Mouse (Mus musculus) heart, postnatal 0 days (tissue): ENCODE results near the gene Rubcn. TPM values are rescaled to one million over a fixed set of nuclear protein-coding genes. Genes with fewer than 3 reads are reported as not detected.

Source experiments
- ATAC-seq: fragments of 200-750 bp; cut with Nextera tagmentation; 2 replicates; pipeline ENCODE4 v1.8.0; 2017; ENCODE audit warnings: low read depth, moderate number of reproducible peaks, moderate library complexity; ENCODE audit not compliant: insufficient read depth
- DNase-seq: peaks from one replicate; pipeline ENCODE4 v3.0.0-alpha.2; 2016; ENCODE audit warnings: low spot score
- H3K27ac ChIP-seq: fragments of 300-500 bp; sonication (generic); 2 replicates; pipeline ENCODE4 v1.5.1; 2014; ENCODE audit warnings: low read depth, mild to moderate bottlenecking
- H3K27me3 ChIP-seq: fragments of 300-500 bp; sonication (generic); 2 replicates; pipeline ENCODE4 v1.6.1; 2014; ENCODE audit warnings: low read length, mixed read lengths; ENCODE audit not compliant: control insufficient read depth, insufficient read depth
- H3K36me3 ChIP-seq: fragments of 300-500 bp; sonication (generic); replicated peaks from 2 replicates; pipeline ENCODE4 v1.6.1; 2014; ENCODE audit warnings: low read length, mixed read lengths; ENCODE audit not compliant: control insufficient read depth, insufficient read depth
- H3K4me1 ChIP-seq: fragments of 300-500 bp; sonication (generic); 2 replicates; pipeline ENCODE4 v1.6.1; 2014; ENCODE audit warnings: antibody characterized with exemption; ENCODE audit not compliant: control insufficient read depth, insufficient read depth
- H3K4me2 ChIP-seq: fragments of 300-500 bp; sonication (generic); 2 replicates; pipeline ENCODE4 v1.6.1; 2014; ENCODE audit warnings: low read depth, mild to moderate bottlenecking, low read length, moderate library complexity
- H3K4me3 ChIP-seq: fragments of 300-500 bp; sonication (generic); 2 replicates; pipeline ENCODE4 v1.5.1; 2014; ENCODE audit warnings: low read depth, low read length
- H3K9ac ChIP-seq: fragments of 300-500 bp; sonication (generic); replicated peaks from 2 replicates; pipeline ENCODE4 v1.6.1; 2014; ENCODE audit warnings: low read depth, low read length, mixed read lengths
- H3K9me3 ChIP-seq: fragments of 300-500 bp; sonication (generic); replicated peaks from 2 replicates; pipeline ENCODE4 v1.6.1; 2016; ENCODE audit warnings: low read length; ENCODE audit not compliant: control insufficient read depth
- CTCF ChIP-seq: IDR thresholded peaks from 2 replicates; pipeline ENCODE4 v1.5.1; 2016; ENCODE audit warnings: antibody characterized with exemption, control low read depth, low read depth
- EP300 ChIP-seq: IDR thresholded peaks from 2 replicates; pipeline ENCODE4 v1.6.1; 2016; ENCODE audit warnings: antibody characterized with exemption, low read depth
- WGBS: fragments of 180-500 bp; shearing (Covaris S2); extraction: QIAGEN DNeasy Blood & Tissue Kit; methylation state at CpG from one replicate; pipeline ENCODE4 v1.1.7; 2014; 5-methylcytosine and 5-hydroxymethylcytosine counted together
- polyA plus RNA-seq: library from polyadenylated mRNA; unstranded; fragments of >200 nt; fragmentation: Nextera tagmentation; extraction: Ambion mirVana; gene quantifications from 2 replicates; pipeline ENCODE4 v1.2.1, GENCODE M21; 2015
- total RNA-seq: library from RNA; depleted of rRNA; stranded (reverse); fragments of >200 nt; gene quantifications from 2 replicates; pipeline ENCODE4 v1.2.3, GENCODE M21; 2014; ENCODE audit warnings: low replicate concordance

The Rubcn gene
- total and polyA plus RNA-seq, 2 experiments from 2014 or later = 12.5 to 66.7 TPM

DNA sequence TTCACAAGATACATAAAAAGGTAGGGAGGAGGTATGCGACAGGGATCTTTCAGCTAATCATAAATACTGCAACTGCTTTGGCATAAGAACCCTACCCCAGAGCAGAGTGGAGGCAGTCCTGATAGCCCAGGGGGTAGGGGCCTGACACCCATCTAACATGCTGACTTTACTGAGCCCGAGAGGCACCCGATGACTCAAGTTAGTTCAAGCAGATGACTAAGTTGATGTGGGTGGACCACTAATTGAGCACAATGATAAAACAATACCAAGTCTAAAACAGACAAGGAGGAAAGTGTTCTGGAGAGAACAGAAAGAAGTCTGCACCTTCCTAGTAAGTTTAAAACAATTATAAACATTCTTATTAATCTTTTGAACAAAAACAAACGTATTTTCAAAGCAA, 46.1 kb downstream of the Rubcn start:
- TF ChIP-seq CTCF (no peak), EP300 (no peak)
- H3K4me2 ChIP-seq = no peak overlapping the region
- ATAC-seq = no peak
- H3K4me1 ChIP-seq = no peaks in the 10 kb centered on the region
- no peak overlapping the region for H3K4me3 ChIP-seq
- WGBS = 80% methylated on average over 4 of the region's 4 CpGs
- peaks cover 87% of the 10 kb centered on the region for H3K36me3 ChIP-seq
- H3K9me3 ChIP-seq = no peaks in the 10 kb centered on the region
- DNase-seq = no peak
- no peak overlapping the region for H3K9ac ChIP-seq
- H3K27me3 ChIP-seq = no peaks in the 10 kb centered on the region
- no peak overlapping the region for H3K27ac ChIP-seq

DNA sequence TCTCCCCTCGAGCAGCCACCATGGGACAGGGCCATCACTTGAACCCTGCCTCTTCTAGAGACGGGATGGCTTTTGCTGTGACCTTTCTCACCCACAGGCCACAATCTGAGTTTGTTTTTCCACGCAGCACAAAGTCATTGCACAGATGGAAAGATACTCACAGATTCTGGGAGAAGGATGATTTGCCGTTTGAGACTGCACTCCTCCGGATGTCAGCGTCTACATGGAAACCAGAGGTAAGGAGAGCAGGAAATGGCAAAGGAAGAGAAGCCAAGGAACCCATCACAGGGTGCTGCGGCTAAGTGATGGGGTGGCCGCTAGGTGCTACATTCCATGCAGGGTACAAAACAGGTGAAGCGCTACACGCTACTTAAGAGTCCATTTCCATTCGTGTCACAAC, 48.5 kb downstream of the Rubcn start:
- no peaks in the 10 kb centered on the region for H3K9me3 ChIP-seq
- H3K4me2 ChIP-seq = no peak overlapping the region
- ATAC-seq = no peak
- no peaks in the 10 kb centered on the region for H3K27me3 ChIP-seq
- H3K27ac ChIP-seq = no peak overlapping the region
- peaks cover 88% of the 10 kb centered on the region for H3K36me3 ChIP-seq
- H3K4me1 ChIP-seq = no peaks in the 10 kb centered on the region
- no peak overlapping the region for H3K9ac ChIP-seq
- TF ChIP-seq CTCF = no peak
- TF ChIP-seq EP300 = no peak
- no peak overlapping the region for H3K4me3 ChIP-seq
- no peak for DNase-seq
- 80% methylated on average over 11 of the region's 11 CpGs for WGBS

DNA sequence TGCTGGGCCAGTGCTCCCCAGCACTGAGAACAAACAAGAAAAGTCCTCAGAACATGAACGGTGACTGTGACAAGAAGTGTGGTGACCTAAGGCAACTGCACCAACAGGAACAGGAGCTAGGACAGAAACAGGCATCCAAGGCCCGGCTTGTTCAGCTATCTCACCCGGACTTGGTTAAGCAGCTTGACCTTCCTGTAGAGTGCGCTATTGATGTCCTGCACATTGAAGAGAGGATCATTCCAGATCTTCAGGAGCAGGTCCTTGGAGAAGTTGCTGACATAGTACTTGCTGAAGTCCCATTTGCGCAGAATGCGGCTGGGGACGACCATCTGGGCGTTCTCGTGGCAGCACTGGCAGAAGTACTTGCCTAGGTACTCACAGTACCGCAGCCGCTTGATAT, 51.0 kb downstream of the Rubcn start:
- H3K4me3 ChIP-seq = no peak overlapping the region
- peaks cover 79% of the 10 kb centered on the region for H3K36me3 ChIP-seq

DNA sequence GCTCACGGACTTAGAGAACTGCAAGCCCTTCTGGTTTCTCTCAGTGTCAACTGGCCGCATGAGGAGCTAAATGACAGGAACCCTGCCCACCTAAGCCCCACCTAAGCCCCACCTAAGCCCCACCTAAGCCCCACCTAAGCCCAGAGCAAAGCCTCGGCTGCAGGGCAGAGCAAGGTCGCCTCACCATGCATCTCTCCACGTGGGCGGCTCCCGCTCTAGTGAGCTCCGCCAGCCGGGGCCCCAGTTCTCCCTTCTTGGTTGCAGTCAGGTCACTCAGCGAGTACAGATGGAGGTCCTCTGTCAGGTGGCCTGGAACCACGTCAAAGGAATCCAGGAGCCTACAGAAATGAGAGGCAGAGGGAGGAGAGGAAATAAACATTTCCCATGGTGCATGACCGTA, 52.2 kb downstream of the Rubcn start:
- H3K36me3 ChIP-seq = peaks cover 76% of the 10 kb centered on the region

More for the DNA sequence above, 51.0 kb downstream of the Rubcn start:
- no peaks in the 10 kb centered on the region for H3K27me3 ChIP-seq
- ATAC-seq (no peak), DNase-seq (no peak)
- no peaks in the 10 kb centered on the region for H3K9me3 ChIP-seq
- no peak overlapping the region for H3K4me2 ChIP-seq
- TF ChIP-seq CTCF (no peak), EP300 (no peak)
- no peak overlapping the region for H3K9ac ChIP-seq
- no peak overlapping the region for H3K27ac ChIP-seq
- peaks cover 13% of the 10 kb centered on the region for H3K4me1 ChIP-seq
- 83% methylated on average over 11 of the region's 11 CpGs for whole genome bisulfite sequencing

DNA sequence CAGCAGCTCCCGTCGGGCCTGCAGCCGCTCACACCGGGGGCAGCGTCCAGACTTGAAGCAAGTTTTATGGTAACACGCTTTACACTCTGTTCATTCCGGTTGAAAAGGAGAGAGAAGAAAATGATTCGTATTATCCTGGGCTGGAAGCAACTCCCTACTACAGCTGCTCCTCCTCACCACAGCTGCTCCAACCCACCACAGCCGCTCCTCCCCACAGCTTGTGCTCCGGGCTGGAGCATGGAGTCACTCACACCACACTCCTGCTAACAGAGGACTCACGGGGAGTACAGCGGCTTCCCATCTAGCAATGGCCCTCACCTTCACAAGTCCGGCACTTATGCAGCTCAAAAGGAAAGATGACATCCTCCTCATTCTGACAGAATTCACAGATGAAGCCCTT, 53.5 kb downstream of the Rubcn start:
- no peak for DNase-seq
- Histone ChIP-seq H3K36me3 (peaks cover 63% of the 10 kb centered on the region), H3K9me3 (no peaks in the 10 kb centered on the region), H3K4me1 (peaks cover 13% of the 10 kb centered on the region), H3K27me3 (no peaks in the 10 kb centered on the region), H3K4me3 (no peak overlapping the region), H3K4me2 (no peak overlapping the region), H3K27ac (no peak overlapping the region), H3K9ac (no peak overlapping the region)
- WGBS = 87% methylated on average over 13 of the region's 13 CpGs
- no peak for ATAC-seq
- TF ChIP-seq CTCF (no peak), EP300 (no peak)

More for the DNA sequence above, 52.2 kb downstream of the Rubcn start:
- Histone ChIP-seq H3K27me3 (no peaks in the 10 kb centered on the region), H3K4me2 (no peak overlapping the region), H3K4me3 (no peak overlapping the region), H3K9ac (no peak overlapping the region), H3K27ac (no peak overlapping the region), H3K4me1 (peaks cover 13% of the 10 kb centered on the region), H3K9me3 (no peaks in the 10 kb centered on the region)
- TF ChIP-seq EP300 = no peak
- TF ChIP-seq CTCF = no peak
- ATAC-seq (no peak), DNase-seq (no peak)
- WGBS = 45% methylated on average over 12 of the region's 12 CpGs

DNA sequence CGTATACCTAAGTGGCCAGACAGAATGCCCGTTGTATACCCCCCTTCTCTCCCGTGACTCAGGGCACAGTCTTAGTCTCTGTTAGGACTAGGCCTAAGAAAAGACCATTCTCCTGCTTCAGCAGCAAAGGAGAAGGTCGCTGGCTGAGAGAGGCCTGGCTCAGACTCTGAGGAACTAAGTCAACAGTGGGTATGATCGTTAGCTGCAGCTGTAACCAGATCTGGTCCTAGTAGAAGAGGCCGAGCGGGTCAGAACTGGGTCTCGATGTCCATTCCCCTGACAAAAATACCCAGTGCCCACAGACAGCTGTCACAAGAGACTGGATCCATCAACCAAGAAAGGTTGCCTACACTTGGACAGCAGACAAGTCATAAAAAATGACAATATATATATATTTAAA, 54.1 kb downstream of the Rubcn start:
- WGBS = 90% methylated on average over 8 of the region's 8 CpGs
- Histone ChIP-seq H3K9ac (no peak overlapping the region), H3K27me3 (no peaks in the 10 kb centered on the region), H3K9me3 (no peaks in the 10 kb centered on the region), H3K27ac (no peak overlapping the region), H3K4me2 (no peak overlapping the region), H3K4me3 (no peak overlapping the region), H3K36me3 (peaks cover 57% of the 10 kb centered on the region), H3K4me1 (peaks cover 13% of the 10 kb centered on the region)
- ATAC-seq (no peak), DNase-seq (no peak)
- TF ChIP-seq CTCF (no peak), EP300 (no peak)
